Comparison of ENCODE assay signal across 41 mouse cellular contexts in genomic region chr2:74619676-74620246, GRCm38 (mm10). TPM values are rescaled to one million over a fixed set of nuclear protein-coding genes. Genes with fewer than 3 reads are reported as not detected.
"Had no signal": no experiment of that assay in that cellular context is flagged by ENCODE, and none has a peak within 500 bp of the region (broad histone marks: within the 10 kb centered on the region; RNA-seq: fewer than 3 reads in every experiment).

No protein-coding gene starts in this region.

- H3K4me2 ChIP-seq: heart, embryonic 12.5 days; hindbrain, embryonic 12.5 days; hindbrain, embryonic 14.5 days; liver, embryonic 11.5 days; liver, embryonic 13.5 days; liver, embryonic 15.5 days had no signal

- H3K4me3 ChIP-seq: gastrocnemius, adult 2 months; heart, embryonic 10.5 days; heart, embryonic 12.5 days; hindbrain, embryonic 10.5 days; hindbrain, embryonic 12.5 days; left cerebral cortex, adult 2 months; liver, embryonic 13.5 days; liver, embryonic 15.5 days had no signal

- H3K4me1 ChIP-seq: heart, embryonic 10.5 days; heart, embryonic 12.5 days; hindbrain, embryonic 10.5 days; hindbrain, embryonic 12.5 days; liver, embryonic 13.5 days; liver, embryonic 15.5 days had no signal

- H3K36me3 ChIP-seq: heart, embryonic 10.5 days; heart, embryonic 12.5 days; hindbrain, embryonic 10.5 days; hindbrain, embryonic 12.5 days; liver, embryonic 13.5 days; liver, embryonic 15.5 days had no signal

- DNase-seq: gastrocnemius, adult 2 months; gastrocnemius, postnatal 10 days; gastrocnemius, postnatal 25 days; heart, adult 18-20 months; heart, postnatal 10 days; heart, postnatal 4 days; kidney, adult 18-20 months; kidney, adult 8-10 months; kidney, postnatal 10 days; kidney, postnatal 36 days; layer of hippocampus, adult 9-11 months; layer of hippocampus, postnatal 36 days; liver; liver, embryonic 13.5 days; liver, postnatal 0 days had no signal

- H3K9ac ChIP-seq: heart, embryonic 12.5 days; hindbrain, embryonic 12.5 days; hindbrain, embryonic 14.5 days; liver, embryonic 13.5 days; liver, embryonic 15.5 days; liver, postnatal 0 days had no signal

- H3K27me3 ChIP-seq: heart, embryonic 12.5 days; hindbrain, embryonic 12.5 days; liver, embryonic 13.5 days; liver, embryonic 15.5 days had no signal

- H3K9me3 ChIP-seq: heart, embryonic 10.5 days; heart, embryonic 12.5 days; hindbrain, embryonic 10.5 days; hindbrain, embryonic 12.5 days; liver, embryonic 13.5 days; liver, embryonic 15.5 days had no signal

- H3K27ac ChIP-seq: gastrocnemius, adult 2 months; heart, embryonic 10.5 days; hindbrain, embryonic 10.5 days; hindbrain, embryonic 12.5 days; hindbrain, embryonic 14.5 days; left cerebral cortex, adult 2 months; liver, embryonic 13.5 days; liver, embryonic 15.5 days had no signal

- ATAC-seq: hindbrain, embryonic 16.5 days; inflammation-experienced regulatory T-cells, adult 6 months; intestine, postnatal 0 days; liver, postnatal 0 days had no signal

RNA-seq across cellular contexts. Expression of gene Evx2, which starts 39.6 kb away (rescaled TPM):
- total RNA-seq: gastrocnemius, adult 2 months; granulocyte monocyte progenitor cell, adult 5-6 weeks; heart, adult 18-20 months; heart, adult 8-10 months; heart, postnatal 10 days; heart, postnatal 25 days; heart, postnatal 4 days; layer of hippocampus, adult 18-20 months; layer of hippocampus, adult 8-10 months; layer of hippocampus, postnatal 14 days; layer of hippocampus, postnatal 36 days; left cerebral cortex, adult 2 months; left cerebral cortex, postnatal 14 days; left cerebral cortex, postnatal 36 days had no signal
- polyA plus RNA-seq: frontal cortex, adult 2 months; heart, embryonic 10.5 days; heart, embryonic 12.5 days; heart, embryonic 14.5 days; heart, embryonic 16.5 days; inflammation-experienced regulatory T-cells, adult 6 months; intestine, postnatal 0 days; kidney, embryonic 14.5 days; kidney, embryonic 16.5 days; large intestine, adult 2 months; liver, embryonic 13.5 days; liver, embryonic 15.5 days; liver, postnatal 0 days had no signal

RNA-seq across cellular contexts. Expression of gene Hoxd13, which starts 48.3 kb away (rescaled TPM):
- total RNA-seq: gastrocnemius, adult 2 months; gastrocnemius, postnatal 10 days; gastrocnemius, postnatal 25 days; gastrocnemius, postnatal 4 days; granulocyte monocyte progenitor cell, adult 5-6 weeks; heart, adult 18-20 months; heart, adult 8-10 months; heart, postnatal 10 days; heart, postnatal 25 days; heart, postnatal 4 days; layer of hippocampus, adult 18-20 months; layer of hippocampus, adult 8-10 months; layer of hippocampus, postnatal 14 days; layer of hippocampus, postnatal 36 days; left cerebral cortex, adult 2 months; left cerebral cortex, postnatal 14 days; left cerebral cortex, postnatal 36 days had no signal
- polyA plus RNA-seq: frontal cortex, adult 2 months; heart, embryonic 14.5 days; heart, embryonic 16.5 days; hindbrain, embryonic 10.5 days; hindbrain, embryonic 12.5 days; hindbrain, embryonic 16.5 days; inflammation-experienced regulatory T-cells, adult 6 months; intestine, postnatal 0 days; large intestine, adult 2 months; liver, embryonic 13.5 days; liver, embryonic 15.5 days; liver, postnatal 0 days had no signal

RNA-seq across cellular contexts. Expression of gene Hoxd12, which starts 55.1 kb away (rescaled TPM):
- total RNA-seq: gastrocnemius, adult 2 months; gastrocnemius, postnatal 10 days; gastrocnemius, postnatal 25 days; gastrocnemius, postnatal 4 days; granulocyte monocyte progenitor cell, adult 5-6 weeks; heart, adult 18-20 months; heart, adult 8-10 months; heart, postnatal 10 days; heart, postnatal 25 days; heart, postnatal 4 days; layer of hippocampus, adult 18-20 months; layer of hippocampus, adult 8-10 months; layer of hippocampus, postnatal 14 days; layer of hippocampus, postnatal 36 days; left cerebral cortex, adult 2 months; left cerebral cortex, postnatal 14 days; left cerebral cortex, postnatal 36 days had no signal
- polyA plus RNA-seq: frontal cortex, adult 2 months; heart, embryonic 14.5 days; heart, embryonic 16.5 days; hindbrain, embryonic 10.5 days; hindbrain, embryonic 12.5 days; hindbrain, embryonic 14.5 days; hindbrain, embryonic 16.5 days; inflammation-experienced regulatory T-cells, adult 6 months; large intestine, adult 2 months; liver, embryonic 13.5 days; liver, embryonic 15.5 days; liver, postnatal 0 days had no signal

RNA-seq across cellular contexts. Expression of gene Hoxd11, which starts 59.6 kb away (rescaled TPM):
- total RNA-seq: gastrocnemius, adult 2 months; granulocyte monocyte progenitor cell, adult 5-6 weeks; heart, adult 18-20 months; heart, adult 8-10 months; heart, postnatal 10 days; heart, postnatal 25 days; heart, postnatal 4 days; layer of hippocampus, adult 18-20 months; layer of hippocampus, adult 8-10 months; layer of hippocampus, postnatal 14 days; layer of hippocampus, postnatal 36 days; left cerebral cortex, adult 2 months; left cerebral cortex, postnatal 14 days; left cerebral cortex, postnatal 36 days had no signal
- polyA plus RNA-seq: frontal cortex, adult 2 months; heart, embryonic 12.5 days; heart, embryonic 14.5 days; heart, embryonic 16.5 days; hindbrain, embryonic 10.5 days; hindbrain, embryonic 12.5 days; hindbrain, embryonic 14.5 days; hindbrain, embryonic 16.5 days; large intestine, adult 2 months; liver, embryonic 13.5 days; liver, embryonic 15.5 days; liver, postnatal 0 days had no signal
